Mouse (Mus musculus) lung, postnatal 0 days (tissue): Measurements from ENCODE around the gene H2-T24.

Experiments used
- CTCF ChIP-seq: IDR thresholded peaks from 2 replicates; pipeline ENCODE4 v1.5.1; 2016; ENCODE audit warnings: antibody characterized with exemption, mild to moderate bottlenecking
- EP300 ChIP-seq: IDR thresholded peaks from 2 replicates; pipeline ENCODE4 v1.6.1; 2016; ENCODE audit warnings: antibody characterized with exemption, mild to moderate bottlenecking, control low read depth

GRCm38 (mm10) chr17:35972131-35972530 is 48.2 kb downstream of the H2-T24 start:
- TF ChIP-seq EP300 (no peak), CTCF (no peak)
